In the genomic region with DNA sequence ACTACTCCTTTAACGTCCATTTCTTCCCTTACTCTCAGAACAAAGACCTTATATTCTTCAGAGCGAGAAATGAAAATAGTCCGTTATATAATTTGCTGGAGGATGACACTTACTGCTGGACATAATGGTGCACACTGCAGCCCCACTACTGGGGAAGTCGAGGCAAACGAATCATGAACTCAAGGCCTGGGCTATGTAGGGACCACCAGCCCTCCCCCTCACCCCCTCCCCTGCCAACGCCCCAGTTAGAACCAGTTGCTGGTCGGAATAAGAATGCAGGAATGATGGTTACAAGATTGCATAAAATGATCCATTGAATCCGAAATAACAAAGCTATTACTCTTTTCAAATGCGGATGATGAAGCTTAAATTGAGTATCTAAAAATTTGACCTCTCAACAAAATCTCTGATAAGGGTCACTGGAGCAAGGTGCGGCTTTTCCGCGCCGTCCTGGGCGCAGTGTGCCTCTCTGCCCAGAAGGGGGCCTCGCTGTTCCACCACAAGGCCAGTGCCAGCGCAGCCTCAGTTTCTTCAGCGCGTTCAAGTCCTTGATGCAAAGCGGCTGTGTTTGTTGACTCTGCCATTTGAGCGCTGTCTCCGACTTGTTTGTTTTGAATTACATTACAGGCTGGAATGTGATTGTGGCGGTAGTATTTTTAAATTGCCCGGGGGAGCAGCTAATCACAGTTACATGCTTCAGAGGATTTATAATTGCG, we compare ENCODE assay signal across 7 mouse cellular contexts. TPM values are rescaled to one million over a fixed set of nuclear protein-coding genes. Genes with fewer than 3 reads are reported as not detected.
DNase-seq lines count a peak whose midpoint lies in the region; ATAC-seq and TF ChIP-seq lines count a peak whose summit lies in the region.

No protein-coding gene starts in this region.

- no peaks in the 10 kb centered on the region for H3K4me1 ChIP-seq in intestine, postnatal 0 days (replicated peaks; ENCODE audit: control insufficient read depth, insufficient read depth, low read length)
- peaks cover 17% of the 10 kb centered on the region for H3K4me1 ChIP-seq in limb, embryonic 12.5 days (replicated peaks)
- H3K4me1 ChIP-seq in midbrain, embryonic 14.5 days (ENCODE audit: control insufficient read depth, insufficient read depth, low read length): no peaks in the 10 kb centered on the region
- H3K4me1 ChIP-seq in spleen, adult 2 months (ENCODE audit: control insufficient read depth, insufficient read depth, insufficient read length): no peaks in the 10 kb centered on the region

- DNase-seq in adrenal gland, adult 18-20 months (ENCODE audit: low spot score in 2 of 2): peak; percentile 66 to 73
- DNase-seq in embryo, embryonic 10 days (ENCODE audit: low spot score): peak; percentile 87
- peak; percentile 88 for DNase-seq in heart, adult 11 months
- peak; percentile 87 for DNase-seq in midbrain, embryonic 14.5 days
- peak in 1 of 2 experiments; percentile 34 for DNase-seq in spleen, adult 2 months (ENCODE audit: low read depth in 1 of 2, low spot score in 2 of 2)

- 28% methylated on average over 24 of the region's 24 CpGs for WGBS in intestine, postnatal 0 days
- WGBS in limb, embryonic 12.5 days: 26% methylated on average over 24 of the region's 24 CpGs
- WGBS in midbrain, embryonic 14.5 days: 28% methylated on average over 24 of the region's 24 CpGs
- WGBS in spleen, adult 2 months: 34% methylated on average over 24 of the region's 24 CpGs

- TF ChIP-seq CTCF in intestine, postnatal 0 days (IDR thresholded peaks at IDR 0.05; ENCODE audit: low read depth): peak; percentile 97
- TF ChIP-seq CTCF in spleen, adult 2 months (IDR thresholded peaks at IDR 0.05; ENCODE audit: extremely low read depth, insufficient read depth, insufficient read length, insufficient replicate concordance): peak; percentile 93

- no peaks in the 10 kb centered on the region for H3K27me3 ChIP-seq in intestine, postnatal 0 days (replicated peaks; ENCODE audit: control insufficient read depth, insufficient read depth, low read length)
- H3K27me3 ChIP-seq in limb, embryonic 12.5 days: peaks cover 20% of the 10 kb centered on the region; the same call in 1 of the 2 replicates
- H3K27me3 ChIP-seq in midbrain, embryonic 14.5 days (ENCODE audit: control insufficient read depth, insufficient read depth, low read length): peaks cover 6% of the 10 kb centered on the region; the same call in 1 of the 2 replicates
- H3K27me3 ChIP-seq in spleen, adult 2 months (ENCODE audit: control insufficient read depth, insufficient read depth, low read length): no peaks in the 10 kb centered on the region

- H3K4me2 ChIP-seq in intestine, postnatal 0 days (replicated peaks; ENCODE audit: low read depth): peak overlapping the region; percentile 53
- peak overlapping the region; percentile 39 for H3K4me2 ChIP-seq in limb, embryonic 12.5 days
- peak overlapping the region; percentile 49 for H3K4me2 ChIP-seq in midbrain, embryonic 14.5 days (ENCODE audit: low read length)

- H3K36me3 ChIP-seq in intestine, postnatal 0 days (ENCODE audit: control insufficient read depth, insufficient read depth): peaks cover 18% of the 10 kb centered on the region
- peaks cover 33% of the 10 kb centered on the region for H3K36me3 ChIP-seq in limb, embryonic 12.5 days
- no peaks in the 10 kb centered on the region for H3K36me3 ChIP-seq in midbrain, embryonic 14.5 days (ENCODE audit: control insufficient read depth, insufficient read depth, low read length)
- peaks cover 14% of the 10 kb centered on the region for H3K36me3 ChIP-seq in spleen, adult 2 months (ENCODE audit: control insufficient read depth, insufficient read depth, low read length)

- no peak overlapping the region for H3K9ac ChIP-seq in intestine, postnatal 0 days (ENCODE audit: low read depth, low read length)
- H3K9ac ChIP-seq in limb, embryonic 12.5 days (replicated peaks): no peak overlapping the region
- H3K9ac ChIP-seq in midbrain, embryonic 14.5 days (replicated peaks; ENCODE audit: low read length): no peak overlapping the region

- H3K27ac ChIP-seq in intestine, postnatal 0 days (ENCODE audit: low read depth, low read length): no peak overlapping the region
- H3K27ac ChIP-seq in limb, embryonic 12.5 days: no peak overlapping the region
- H3K27ac ChIP-seq in midbrain, embryonic 14.5 days (replicated peaks; ENCODE audit: low read depth, low read length): no peak overlapping the region
- no peak overlapping the region for H3K27ac ChIP-seq in spleen, adult 2 months (ENCODE audit: insufficient read depth, low read length)

- H3K4me3 ChIP-seq in intestine, postnatal 0 days (ENCODE audit: low read depth, low read length): peak overlapping the region; percentile 11; the same call in 1 of the 2 replicates
- peak overlapping the region; percentile 15 for H3K4me3 ChIP-seq in limb, embryonic 12.5 days (replicated peaks)
- peak overlapping the region; percentile 12; the same call in 1 of the 2 replicates for H3K4me3 ChIP-seq in midbrain, embryonic 14.5 days (replicated peaks; ENCODE audit: low read depth, low read length)
- no peak overlapping the region for H3K4me3 ChIP-seq in spleen, adult 2 months (ENCODE audit: extremely low read depth, insufficient read depth, insufficient read length)

- TF ChIP-seq POLR2A in spleen, adult 2 months (IDR thresholded peaks at IDR 0.05; ENCODE audit: low read depth, low read length): no peak

- no peaks in the 10 kb centered on the region for H3K9me3 ChIP-seq in intestine, postnatal 0 days (ENCODE audit: control insufficient read depth)
- no peaks in the 10 kb centered on the region for H3K9me3 ChIP-seq in limb, embryonic 12.5 days
- H3K9me3 ChIP-seq in midbrain, embryonic 14.5 days (ENCODE audit: control insufficient read depth, low read length): no peaks in the 10 kb centered on the region

- ATAC-seq in intestine, postnatal 0 days: no peak
- peak; percentile 73; the same call in 1 of the 2 replicates for ATAC-seq in limb, embryonic 12.5 days (ENCODE audit: insufficient number of reproducible peaks, insufficient read depth, low FRiP score, low TSS enrichment, low read depth)
- peak; percentile 72 for ATAC-seq in midbrain, embryonic 14.5 days (ENCODE audit: low FRiP score, low TSS enrichment)

RNA-seq across cellular contexts. Expression of a gene that starts 11.6 kb away (rescaled TPM):
- total RNA-seq in adrenal gland, adult 18-20 months (2021): 10 to 100 TPM; 30.0 to 40.5 TPM
- polyA plus RNA-seq in intestine, postnatal 0 days (2015; fragmentation: Nextera tagmentation; extraction: Ambion mirVana): 21.5 and 23.8 TPM in 2 replicates
- 20.3 and 23.4 TPM in 2 replicates for polyA plus RNA-seq in limb, embryonic 12.5 days (2016; fragmentation: Nextera tagmentation; extraction: Ambion mirVana)
- polyA plus RNA-seq in midbrain, embryonic 14.5 days (2014; fragmentation: Nextera tagmentation; extraction: Ambion mirVana): 34.7 and 36.1 TPM in 2 replicates
- 2.9 and 3.0 TPM in 2 replicates for polyA plus RNA-seq in spleen, adult 2 months (2012; rRNA removed)

RNA-seq across cellular contexts. Expression of a gene that starts 11.8 kb away (rescaled TPM):
- 1 to 10 TPM; 2.1 to 3.5 TPM for total RNA-seq in adrenal gland, adult 18-20 months (2021)
- 2.5 and 3.2 TPM in 2 replicates for polyA plus RNA-seq in intestine, postnatal 0 days (2015; fragmentation: Nextera tagmentation; extraction: Ambion mirVana)
- 3.8 and 5.4 TPM in 2 replicates for polyA plus RNA-seq in limb, embryonic 12.5 days (2016; fragmentation: Nextera tagmentation; extraction: Ambion mirVana)
- 1.8 and 2.7 TPM in 2 replicates for polyA plus RNA-seq in midbrain, embryonic 14.5 days (2014; fragmentation: Nextera tagmentation; extraction: Ambion mirVana)
- 2.7 and 2.9 TPM in 2 replicates for polyA plus RNA-seq in spleen, adult 2 months (2012; rRNA removed)
